Mouse (Mus musculus): ENCODE results near the gene Usp47. TPM values are rescaled to one million over a fixed set of nuclear protein-coding genes. Genes with fewer than 3 reads are reported as not detected.

Gene Usp47
- polyA plus RNA-seq (2015; fragmentation: Nextera tagmentation; extraction: Ambion mirVana) = 55.1 and 58.9 TPM in 2 replicates

DNA sequence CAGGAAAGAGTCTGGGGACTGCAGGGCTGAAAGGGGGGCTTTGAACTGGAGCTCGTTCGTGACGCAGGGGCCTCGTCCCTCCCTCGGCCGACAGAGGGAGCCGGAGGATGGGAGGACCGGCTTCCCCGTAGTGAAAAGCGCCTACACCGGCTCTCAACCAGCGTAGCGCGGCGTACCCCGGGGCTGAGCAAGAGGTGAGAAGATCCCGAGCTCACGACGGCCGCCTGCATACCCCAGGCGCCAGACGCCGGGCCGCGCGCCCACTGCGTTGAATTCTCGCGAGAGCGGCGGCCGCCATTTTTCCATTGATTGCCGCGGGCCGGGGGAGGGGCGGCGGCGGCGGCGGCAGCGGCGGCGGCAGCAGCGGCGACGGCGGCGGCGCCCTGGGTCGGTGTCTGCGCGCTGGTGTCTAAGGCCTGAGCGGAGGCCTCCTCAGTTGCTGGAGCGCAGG, at the start of gene Usp47:
Usp47 (plus strand) TSS at position 355 of the 451 bp plus-strand sequence.
- no peaks in the 10 kb centered on the region for H3K9me3 ChIP-seq (replicated peaks)
- peak within 1 kb of the TSS; percentile 69 for H3K4me2 ChIP-seq
- peak; percentile 91 for ATAC-seq (replicated peaks; ENCODE audit: insufficient number of reproducible peaks, insufficient read depth, low FRiP score, low read depth)
- peak within 1 kb of the TSS; percentile 98 for H3K27ac ChIP-seq
- WGBS = under 1% methylated on average over 47 of the region's 54 CpGs
- peak within 1 kb of the TSS; percentile 87 for H3K4me3 ChIP-seq
- H3K27me3 ChIP-seq = no peaks in the 10 kb centered on the region
- peaks cover 38% of the 10 kb centered on the region for H3K4me1 ChIP-seq (replicated peaks)
- H3K36me3 ChIP-seq = no peaks in the 10 kb centered on the region
- H3K9ac ChIP-seq = peak within 1 kb of the TSS; percentile 95

DNA sequence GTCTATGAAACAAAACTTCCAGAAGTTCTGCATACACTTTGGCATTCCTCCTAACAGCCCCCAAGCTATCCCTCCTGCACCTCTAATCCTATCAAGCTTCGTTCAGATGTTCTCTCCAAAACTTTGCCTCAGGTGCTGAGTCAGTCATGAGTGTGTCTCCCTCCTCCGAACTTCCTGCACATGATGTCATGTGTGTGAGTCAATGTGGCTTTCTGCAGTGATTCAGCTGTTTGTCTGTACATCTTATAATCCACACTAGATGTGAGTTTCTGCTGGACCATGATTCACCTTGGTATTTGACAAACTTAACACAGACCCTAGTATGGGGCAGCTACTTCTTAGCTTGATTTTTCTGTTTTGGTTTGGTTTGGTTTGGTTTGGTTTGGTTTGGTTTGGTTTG, 46.9 kb upstream of the Usp47 start:
- 60% methylated on average over 2 of the region's 2 CpGs for WGBS
- Histone ChIP-seq H3K4me2 (no peak overlapping the region), H3K9me3 (replicated peaks) (no peaks in the 10 kb centered on the region), H3K36me3 (no peaks in the 10 kb centered on the region), H3K27ac (no peak overlapping the region), H3K4me3 (no peak overlapping the region), H3K4me1 (replicated peaks) (peaks cover 8% of the 10 kb centered on the region), H3K27me3 (no peaks in the 10 kb centered on the region), H3K9ac (no peak overlapping the region)
- ATAC-seq (replicated peaks; ENCODE audit: insufficient number of reproducible peaks, insufficient read depth, low FRiP score, low read depth) = no peak

DNA sequence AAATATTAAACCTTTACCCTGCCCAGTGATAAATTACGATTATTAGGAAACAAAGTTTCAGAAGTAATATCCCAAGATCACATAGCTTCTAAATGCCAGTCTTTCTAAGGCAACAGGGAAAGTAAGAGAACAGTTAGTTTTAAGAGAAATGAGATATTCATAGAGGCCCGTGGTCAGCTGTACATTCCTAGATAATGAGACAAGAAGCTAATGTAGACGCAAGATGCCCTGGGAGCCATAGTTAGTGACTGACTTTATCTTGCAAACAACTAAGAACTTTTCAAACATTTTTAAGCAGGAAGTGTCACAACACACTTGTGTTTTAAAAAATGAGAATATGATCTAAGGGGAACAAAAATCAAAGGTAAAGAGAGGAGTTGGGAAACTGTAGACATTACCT, 45.4 kb upstream of the Usp47 start:
- Histone ChIP-seq H3K27me3 (no peaks in the 10 kb centered on the region), H3K4me1 (replicated peaks) (peaks cover 8% of the 10 kb centered on the region), H3K4me2 (no peak overlapping the region), H3K4me3 (no peak overlapping the region), H3K9ac (no peak overlapping the region), H3K9me3 (replicated peaks) (0 out of 2 replicates have a peak, but pooled peaks cover 3% of the 10 kb centered on the region), H3K36me3 (no peaks in the 10 kb centered on the region), H3K27ac (no peak overlapping the region)
- WGBS = 58% methylated on average over 3 of the region's 3 CpGs
- ATAC-seq (replicated peaks; ENCODE audit: insufficient number of reproducible peaks, insufficient read depth, low FRiP score, low read depth) = no peak

DNA sequence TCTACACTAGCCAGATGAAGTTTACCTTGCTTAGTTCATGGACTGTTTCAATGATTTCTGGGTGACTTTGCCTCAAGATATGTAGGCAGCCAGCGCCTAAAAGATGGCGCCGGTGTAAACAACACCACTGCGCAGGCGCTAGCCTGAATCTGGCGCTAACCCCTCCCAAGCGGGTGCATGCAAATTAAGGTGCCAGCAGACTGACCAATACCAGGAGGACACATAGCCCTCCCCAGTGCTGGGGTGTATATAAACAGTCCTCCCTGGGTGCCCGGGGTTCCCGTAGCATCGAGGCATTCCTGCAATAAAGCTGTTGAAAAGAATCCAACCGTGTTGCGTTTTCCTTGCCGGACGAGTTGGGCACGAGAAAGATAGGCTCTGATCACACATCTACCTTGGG, 41.0 kb upstream of the Usp47 start:
- Histone ChIP-seq H3K9ac (no peak overlapping the region), H3K27me3 (no peaks in the 10 kb centered on the region), H3K4me1 (replicated peaks) (no peaks in the 10 kb centered on the region), H3K36me3 (no peaks in the 10 kb centered on the region), H3K4me3 (no peak overlapping the region), H3K4me2 (no peak overlapping the region), H3K9me3 (replicated peaks) (0 out of 2 replicates have a peak, but pooled peaks cover 3% of the 10 kb centered on the region), H3K27ac (no peak overlapping the region)
- WGBS = 94% methylated on average over 15 of the region's 15 CpGs
- no peak for ATAC-seq (replicated peaks; ENCODE audit: insufficient number of reproducible peaks, insufficient read depth, low FRiP score, low read depth)

DNA sequence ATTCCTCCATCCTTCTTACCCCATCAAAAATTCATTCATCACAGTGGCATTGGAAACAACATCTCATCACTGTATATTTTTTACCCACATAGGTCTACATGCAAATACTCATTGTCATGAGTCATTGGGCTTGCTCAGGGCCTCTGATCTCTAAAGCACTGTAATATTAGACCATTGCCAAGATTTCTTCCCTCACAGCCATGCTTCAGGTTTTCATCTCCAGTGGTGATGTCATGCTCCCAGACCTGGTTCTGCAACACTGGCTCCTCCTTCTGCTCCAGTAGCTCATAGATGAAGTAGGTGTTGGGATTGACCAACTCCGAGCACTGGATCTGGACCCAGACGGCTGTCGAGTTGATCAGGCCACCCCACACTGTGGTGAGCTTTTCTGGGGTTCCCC, 38.8 kb upstream of the Usp47 start:
- no peak for ATAC-seq (replicated peaks; ENCODE audit: insufficient number of reproducible peaks, insufficient read depth, low FRiP score, low read depth)
- Histone ChIP-seq H3K9ac (no peak overlapping the region), H3K36me3 (no peaks in the 10 kb centered on the region), H3K4me3 (no peak overlapping the region), H3K4me2 (no peak overlapping the region), H3K9me3 (replicated peaks) (0 out of 2 replicates have a peak, but pooled peaks cover 3% of the 10 kb centered on the region), H3K4me1 (replicated peaks) (no peaks in the 10 kb centered on the region), H3K27me3 (no peaks in the 10 kb centered on the region), H3K27ac (no peak overlapping the region)
- 89% methylated on average over 3 of the region's 3 CpGs for WGBS

DNA sequence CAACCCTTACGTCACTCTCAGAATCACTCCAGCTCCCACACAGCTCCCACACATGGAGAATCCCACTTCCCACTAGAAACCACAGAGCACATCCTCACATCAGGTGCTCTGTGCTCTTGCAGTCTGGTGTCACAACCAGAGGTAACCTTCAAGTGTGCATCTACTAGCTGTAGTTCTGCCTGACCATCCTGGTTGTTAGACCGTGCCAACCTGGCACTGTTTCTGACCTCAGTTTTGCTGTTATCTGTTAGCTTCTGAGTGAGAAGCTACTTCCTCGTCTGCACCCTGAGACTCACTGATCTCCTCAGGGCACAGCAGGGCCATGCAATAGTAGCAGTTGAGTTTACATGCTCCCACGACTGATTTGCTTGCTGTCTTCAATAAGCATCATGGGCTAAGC, 38.0 kb upstream of the Usp47 start:
- H3K27me3 ChIP-seq = no peaks in the 10 kb centered on the region
- H3K36me3 ChIP-seq = no peaks in the 10 kb centered on the region
- H3K9ac ChIP-seq = no peak overlapping the region
- 63% methylated on average over 4 of the region's 4 CpGs for WGBS
- H3K4me1 ChIP-seq (replicated peaks) = no peaks in the 10 kb centered on the region
- no peak for ATAC-seq (replicated peaks; ENCODE audit: insufficient number of reproducible peaks, insufficient read depth, low FRiP score, low read depth)
- H3K9me3 ChIP-seq (replicated peaks) = 0 out of 2 replicates have a peak, but pooled peaks cover 3% of the 10 kb centered on the region
- no peak overlapping the region for H3K4me3 ChIP-seq
- H3K27ac ChIP-seq = no peak overlapping the region
- H3K4me2 ChIP-seq = no peak overlapping the region

DNA sequence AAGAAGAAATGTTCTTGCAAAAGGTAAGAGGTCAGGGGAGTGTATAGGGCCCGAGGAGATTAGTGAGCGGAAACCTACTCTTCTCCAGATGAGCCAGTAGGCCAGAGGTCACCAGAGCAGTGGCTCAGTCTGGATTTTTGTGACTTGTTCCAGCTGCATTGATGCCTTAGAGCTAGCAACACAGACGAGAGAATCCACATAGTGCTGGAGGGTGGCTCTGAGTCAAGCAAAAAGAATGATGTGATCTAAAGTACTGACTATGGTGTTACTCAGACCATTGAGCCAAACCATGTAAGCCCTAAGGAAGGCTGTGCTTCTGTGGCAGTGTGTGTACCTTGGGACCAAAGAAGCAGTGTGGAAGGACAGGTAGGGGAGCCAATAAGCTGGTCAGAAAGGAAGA, 36.4 kb upstream of the Usp47 start:
- Histone ChIP-seq H3K36me3 (no peaks in the 10 kb centered on the region), H3K4me2 (no peak overlapping the region), H3K9ac (no peak overlapping the region), H3K4me1 (replicated peaks) (no peaks in the 10 kb centered on the region), H3K4me3 (no peak overlapping the region), H3K27ac (no peak overlapping the region), H3K27me3 (no peaks in the 10 kb centered on the region), H3K9me3 (replicated peaks) (0 out of 2 replicates have a peak, but pooled peaks cover 3% of the 10 kb centered on the region)
- WGBS = 76% methylated on average over 3 of the region's 3 CpGs
- no peak for ATAC-seq (replicated peaks; ENCODE audit: insufficient number of reproducible peaks, insufficient read depth, low FRiP score, low read depth)

DNA sequence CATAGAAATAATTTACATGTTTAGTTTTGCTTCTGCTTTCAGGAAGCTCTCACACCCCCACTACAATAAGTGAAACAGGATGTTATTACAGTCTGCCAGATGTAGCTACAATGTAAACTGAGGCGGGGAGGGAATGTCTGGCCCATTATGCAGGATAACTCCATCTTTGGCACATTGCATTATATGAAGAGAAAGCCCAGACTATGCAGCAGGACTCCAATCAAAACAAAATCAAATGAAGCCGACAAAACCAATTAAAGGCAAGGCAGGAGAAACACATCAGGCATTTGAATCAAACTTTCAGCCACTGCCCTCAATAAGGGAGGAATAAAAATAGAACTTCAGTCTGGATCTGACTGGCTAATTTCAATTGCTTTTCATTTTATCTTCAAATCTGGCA, 25.9 kb upstream of the Usp47 start:
- Histone ChIP-seq H3K9me3 (replicated peaks) (no peaks in the 10 kb centered on the region), H3K36me3 (no peaks in the 10 kb centered on the region), H3K4me1 (replicated peaks) (peaks cover 16% of the 10 kb centered on the region), H3K27ac (no peak overlapping the region), H3K4me3 (no peak overlapping the region), H3K9ac (no peak overlapping the region), H3K4me2 (no peak overlapping the region), H3K27me3 (no peaks in the 10 kb centered on the region)
- ATAC-seq (replicated peaks; ENCODE audit: insufficient number of reproducible peaks, insufficient read depth, low FRiP score, low read depth) = no peak
- whole genome bisulfite sequencing = 62% methylated on average over 2 of the region's 2 CpGs

DNA sequence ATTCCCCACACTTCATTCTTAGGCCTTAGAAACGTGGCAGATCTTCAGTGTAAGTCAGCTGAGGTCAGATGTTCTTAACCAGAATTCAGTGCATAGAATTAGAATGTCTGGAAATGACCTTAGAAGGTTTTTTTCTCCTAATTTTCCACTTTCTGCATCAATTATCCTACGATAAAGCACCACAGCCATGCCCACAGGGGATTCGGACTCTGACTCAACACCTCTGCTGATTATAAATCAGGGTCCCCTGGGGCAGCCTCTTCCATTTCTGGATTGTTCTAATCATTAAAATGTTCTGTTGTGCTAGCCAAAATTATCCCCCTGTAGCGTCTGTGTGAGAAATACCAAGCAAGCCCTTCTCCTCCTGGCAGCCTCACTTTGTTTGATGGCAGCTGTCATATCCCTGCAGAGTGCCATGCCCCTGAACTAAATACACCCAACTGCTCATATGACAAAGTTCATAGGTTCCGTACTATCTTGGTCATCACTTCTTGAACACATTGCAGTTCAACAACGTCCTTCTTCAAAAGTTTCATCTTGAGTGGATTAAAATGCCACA, 24.8 kb upstream of the Usp47 start:
- peak overlapping the region; percentile 53 for H3K27ac ChIP-seq
- no peak overlapping the region for H3K9ac ChIP-seq
- H3K27me3 ChIP-seq = no peaks in the 10 kb centered on the region
- 40% methylated on average over 6 of the region's 6 CpGs for WGBS
- no peak for ATAC-seq (replicated peaks; ENCODE audit: insufficient number of reproducible peaks, insufficient read depth, low FRiP score, low read depth)
- no peaks in the 10 kb centered on the region for H3K36me3 ChIP-seq
- H3K9me3 ChIP-seq (replicated peaks) = no peaks in the 10 kb centered on the region
- H3K4me2 ChIP-seq = no peak overlapping the region
- H3K4me1 ChIP-seq (replicated peaks) = peaks cover 16% of the 10 kb centered on the region
- H3K4me3 ChIP-seq = no peak overlapping the region

DNA sequence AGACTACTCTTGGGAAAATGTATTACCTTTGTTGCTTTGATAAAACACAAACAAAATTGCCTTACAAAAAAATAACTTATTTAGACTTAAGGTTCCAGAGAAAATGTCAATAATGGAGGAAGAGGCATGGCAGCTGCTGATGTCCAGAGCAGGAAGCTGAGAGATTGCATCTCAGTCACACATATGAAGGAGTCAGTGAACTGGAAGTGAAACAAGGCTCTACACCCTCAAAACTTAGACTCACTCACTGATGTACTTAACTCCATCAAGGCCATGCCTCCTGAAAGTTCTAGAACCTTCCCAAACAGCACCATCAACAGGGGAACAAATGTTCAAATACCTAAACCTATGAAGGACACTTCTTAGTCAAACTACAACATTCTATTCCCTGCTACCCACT, 23.9 kb upstream of the Usp47 start:
- Histone ChIP-seq H3K9me3 (replicated peaks) (no peaks in the 10 kb centered on the region), H3K27ac (no peak overlapping the region)
- no peak for ATAC-seq (replicated peaks; ENCODE audit: insufficient number of reproducible peaks, insufficient read depth, low FRiP score, low read depth)

DNA sequence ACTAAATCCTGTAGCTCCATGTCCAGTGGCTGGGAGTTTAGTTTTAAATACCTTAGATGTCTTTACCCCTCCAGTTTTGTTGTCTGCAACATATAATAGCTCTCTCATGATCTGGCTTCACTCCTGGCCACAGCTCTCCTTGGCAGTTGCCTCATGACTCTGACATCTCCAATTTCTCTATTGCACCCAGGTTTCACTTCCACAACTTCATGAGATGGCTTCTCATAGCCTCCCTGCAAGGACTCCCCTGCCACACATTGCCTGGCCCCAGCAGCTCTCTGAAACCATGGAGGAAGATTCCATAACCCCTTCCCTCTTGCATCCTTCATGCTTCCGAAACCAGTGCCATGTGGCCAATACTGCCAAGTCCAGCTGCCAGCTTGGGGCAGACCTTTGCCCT, 23.1 kb upstream of the Usp47 start:
- H3K9ac ChIP-seq = no peak overlapping the region
- H3K36me3 ChIP-seq = no peaks in the 10 kb centered on the region
- no peaks in the 10 kb centered on the region for H3K27me3 ChIP-seq
- 92% methylated on average over 1 of the region's 1 CpGs for WGBS
- H3K9me3 ChIP-seq (replicated peaks) = no peaks in the 10 kb centered on the region
- no peak overlapping the region for H3K4me2 ChIP-seq
- no peak overlapping the region for H3K27ac ChIP-seq
- ATAC-seq (replicated peaks; ENCODE audit: insufficient number of reproducible peaks, insufficient read depth, low FRiP score, low read depth) = no peak
- no peak overlapping the region for H3K4me3 ChIP-seq
- peaks cover 16% of the 10 kb centered on the region for H3K4me1 ChIP-seq (replicated peaks)

More for the DNA sequence above, 23.9 kb upstream of the Usp47 start:
- no peak overlapping the region for H3K4me2 ChIP-seq
- no peaks in the 10 kb centered on the region for H3K27me3 ChIP-seq
- H3K4me1 ChIP-seq (replicated peaks) = peaks cover 16% of the 10 kb centered on the region
- H3K4me3 ChIP-seq = no peak overlapping the region
- H3K9ac ChIP-seq = no peak overlapping the region
- H3K36me3 ChIP-seq = no peaks in the 10 kb centered on the region

DNA sequence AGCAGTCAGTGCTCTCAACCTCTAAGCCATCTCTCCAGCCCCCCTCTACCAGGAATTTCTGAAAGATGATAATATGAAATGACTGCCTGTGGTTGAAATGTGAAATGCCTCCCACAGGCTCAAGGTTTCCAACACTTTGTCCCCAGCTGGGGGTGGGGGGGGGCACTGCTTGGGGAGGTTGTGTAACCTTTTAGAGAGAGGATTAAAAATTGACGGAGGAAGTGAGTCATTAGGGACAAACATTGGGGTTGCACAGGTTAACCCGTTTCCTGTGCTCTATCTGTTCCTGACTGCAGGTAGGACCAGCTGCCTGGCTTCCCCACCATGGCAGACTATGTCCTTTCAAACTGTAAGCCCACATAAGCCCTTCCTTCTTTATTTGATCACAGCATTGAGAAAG, 12.8 kb upstream of the Usp47 start:
- Histone ChIP-seq H3K4me3 (no peak overlapping the region), H3K27me3 (no peaks in the 10 kb centered on the region), H3K9ac (no peak overlapping the region), H3K4me1 (replicated peaks) (peaks cover 15% of the 10 kb centered on the region), H3K27ac (no peak overlapping the region), H3K4me2 (no peak overlapping the region), H3K9me3 (replicated peaks) (no peaks in the 10 kb centered on the region; the same call in 1 of the 2 replicates), H3K36me3 (no peaks in the 10 kb centered on the region)
- no peak for ATAC-seq (replicated peaks; ENCODE audit: insufficient number of reproducible peaks, insufficient read depth, low FRiP score, low read depth)
- WGBS = 79% methylated on average over 2 of the region's 2 CpGs
